Mouse (Mus musculus) thymus, adult 2 months (tissue): ENCODE measurements around the gene Adcy10.

Experiments
- CTCF ChIP-seq: fragments of 200-500 bp; IDR thresholded peaks from 2 replicates; pipeline ENCODE4 v1.5.1; 2012; ENCODE audit warnings: mild to moderate bottlenecking, control low read depth, low read length, moderate library complexity, borderline replicate concordance; ENCODE audit not compliant: control insufficient read depth, poor library complexity, insufficient read depth; ENCODE audit errors: extremely low read depth
- POLR2A ChIP-seq: fragments of 200-500 bp; IDR thresholded peaks from 2 replicates; pipeline ENCODE4 v1.6.1; 2012; ENCODE audit warnings: mild to moderate bottlenecking, low read length, control low read depth, moderate library complexity; ENCODE audit not compliant: control insufficient read depth, poor library complexity, insufficient read depth; ENCODE audit errors: extremely low read depth

DNA sequence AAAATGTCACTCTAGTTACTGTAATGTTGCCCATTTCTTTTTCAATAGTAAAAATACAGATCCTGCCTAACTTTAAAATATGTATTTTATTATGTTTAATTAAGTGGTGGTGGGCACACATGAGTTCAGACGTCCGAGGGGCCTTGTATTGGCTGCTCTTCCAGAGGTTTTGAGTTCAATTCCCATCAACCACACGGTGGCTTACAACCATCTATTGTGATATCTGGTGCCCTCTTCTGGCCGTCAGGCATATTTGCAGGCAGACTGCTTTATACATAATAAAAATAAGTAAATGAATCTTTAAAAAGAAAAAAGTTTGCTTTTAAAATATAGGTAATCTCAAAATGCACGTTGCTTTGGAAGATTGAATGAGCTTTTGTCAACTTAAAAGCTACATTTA is 94.3 kb downstream of the Adcy10 start:
- TF ChIP-seq POLR2A (no peak), CTCF (no peak)
